Mouse (Mus musculus) midbrain, embryonic 10.5 days (tissue): ENCODE measurements around the gene Adamts13. TPM values are rescaled to one million over a fixed set of nuclear protein-coding genes. Genes with fewer than 3 reads are reported as not detected.

Experiments used
- DNase-seq: peaks from one replicate; pipeline ENCODE4 v3.0.0-alpha.2; 2017; ENCODE audit warnings: low spot score
- H3K27ac ChIP-seq: fragments of 300-500 bp; sonication (generic); replicated peaks from 2 replicates; pipeline ENCODE4 v1.5.1; 2016; ENCODE audit warnings: mild to moderate bottlenecking
- H3K27me3 ChIP-seq: fragments of 300-500 bp; sonication (generic); 2 replicates; pipeline ENCODE4 v1.6.1; 2016; ENCODE audit warnings: low read depth, mild to moderate bottlenecking; ENCODE audit not compliant: poor library complexity, severe bottlenecking
- H3K36me3 ChIP-seq: fragments of 300-500 bp; sonication (generic); 2 replicates; pipeline ENCODE4 v1.6.1; 2016; ENCODE audit warnings: mild to moderate bottlenecking, moderate library complexity
- H3K4me1 ChIP-seq: fragments of 300-500 bp; sonication (generic); 2 replicates; pipeline ENCODE4 v1.6.1; 2016
- H3K4me3 ChIP-seq: fragments of 300-500 bp; sonication (generic); 2 replicates; pipeline ENCODE4 v1.5.1; 2016; ENCODE audit warnings: mild to moderate bottlenecking, moderate library complexity
- H3K9me3 ChIP-seq: fragments of 300-500 bp; sonication (generic); replicated peaks from 2 replicates; pipeline ENCODE4 v1.6.1; 2016; ENCODE audit warnings: mild to moderate bottlenecking
- WGBS: fragments of 180-500 bp; shearing (Covaris S2); methylation state at CpG from one replicate; pipeline ENCODE4 v1.1.7; 2016; 5-methylcytosine and 5-hydroxymethylcytosine counted together
- polyA plus RNA-seq: library from polyadenylated mRNA; unstranded; fragments of >200 nt; fragmentation: Nextera tagmentation; extraction: Ambion mirVana; gene quantifications from 2 replicates; pipeline ENCODE4 v1.2.1, GENCODE M21; 2016

The Adamts13 gene
- not detected in 2 replicates for polyA plus RNA-seq

- no peaks in the 10 kb centered on the region for H3K36me3 ChIP-seq
- H3K9me3 ChIP-seq = no peaks in the 10 kb centered on the region
- WGBS = 68% methylated on average over 3 of the region's 3 CpGs
- no peaks in the 10 kb centered on the region for H3K27me3 ChIP-seq
- H3K4me1 ChIP-seq = peaks cover 4% of the 10 kb centered on the region; the same call in 1 of the 2 replicates
- no peak for DNase-seq
- no peak within 1 kb of the TSS for H3K27ac ChIP-seq
- no peak within 1 kb of the TSS for H3K4me3 ChIP-seq
These were observed at the start of gene Adamts13 for GRCm38 (mm10) chr2:26973116-26973515. Gene Adamts13, plus strand, starts transcription at chr2:26973416.

GRCm38 (mm10) chr2:26927745-26928476 lies 45.3 kb upstream of the Adamts13 start:
- WGBS = 90% methylated on average over 6 of the region's 6 CpGs
- Histone ChIP-seq H3K27ac (no peak overlapping the region), H3K4me1 (peaks cover 26% of the 10 kb centered on the region), H3K27me3 (no peaks in the 10 kb centered on the region), H3K36me3 (peaks cover 87% of the 10 kb centered on the region), H3K9me3 (no peaks in the 10 kb centered on the region), H3K4me3 (no peak overlapping the region)
- DNase-seq = no peak

GRCm38 (mm10) chr2:26930390-26930789 lies 42.8 kb upstream of the Adamts13 start:
- no peaks in the 10 kb centered on the region for H3K9me3 ChIP-seq
- 68% methylated on average over 1 of the region's 1 CpGs for WGBS
- peaks cover 62% of the 10 kb centered on the region for H3K36me3 ChIP-seq
- no peaks in the 10 kb centered on the region for H3K27me3 ChIP-seq
- DNase-seq = peak; percentile 48
- no peak overlapping the region for H3K4me3 ChIP-seq
- H3K4me1 ChIP-seq = peaks cover 33% of the 10 kb centered on the region
- H3K27ac ChIP-seq = no peak overlapping the region

- peaks cover 33% of the 10 kb centered on the region for H3K4me1 ChIP-seq
- no peaks in the 10 kb centered on the region for H3K27me3 ChIP-seq
- DNase-seq = no peak
- H3K27ac ChIP-seq = peak overlapping the region; percentile 98
- peak overlapping the region; percentile 98 for H3K4me3 ChIP-seq
- 4% methylated on average over 49 of the region's 49 CpGs for WGBS
- peaks cover 39% of the 10 kb centered on the region for H3K36me3 ChIP-seq
- no peaks in the 10 kb centered on the region for H3K9me3 ChIP-seq
These were observed 40.5 kb upstream of the Adamts13 start for GRCm38 (mm10) chr2:26932473-26933303.

GRCm38 (mm10) chr2:26933304-26934055 lies 39.7 kb upstream of the Adamts13 start, which contains the start of the genes Surf4 and Stkld1:
Gene Surf4, minus strand, starts transcription at chr2:26933928.
Gene Stkld1, plus strand, starts transcription at chr2:26934047.
- Histone ChIP-seq H3K4me3 (peak within 1 kb of the TSS; percentile 98), H3K27ac (peak within 1 kb of the TSS; percentile 98), H3K27me3 (no peaks in the 10 kb centered on the region), H3K9me3 (no peaks in the 10 kb centered on the region), H3K4me1 (peaks cover 33% of the 10 kb centered on the region), H3K36me3 (peaks cover 31% of the 10 kb centered on the region)
- 2% methylated on average over 48 of the region's 70 CpGs for WGBS
- DNase-seq = peak; percentile 94

GRCm38 (mm10) chr2:26935286-26935685 lies 37.9 kb upstream of the Adamts13 start:
- WGBS = 91% methylated on average over 2 of the region's 2 CpGs
- no peaks in the 10 kb centered on the region for H3K27me3 ChIP-seq
- DNase-seq = no peak
- no peak overlapping the region for H3K27ac ChIP-seq
- peaks cover 32% of the 10 kb centered on the region for H3K4me1 ChIP-seq
- no peaks in the 10 kb centered on the region for H3K9me3 ChIP-seq
- H3K36me3 ChIP-seq = peaks cover 13% of the 10 kb centered on the region
- no peak overlapping the region for H3K4me3 ChIP-seq

GRCm38 (mm10) chr2:26936425-26936824 lies 36.8 kb upstream of the Adamts13 start:
- peaks cover 2% of the 10 kb centered on the region for H3K36me3 ChIP-seq
- 84% methylated on average over 1 of the region's 1 CpGs for WGBS

GRCm38 (mm10) chr2:26941539-26941938 lies 31.7 kb upstream of the Adamts13 start:
- H3K4me3 ChIP-seq = no peak overlapping the region
- H3K27ac ChIP-seq = no peak overlapping the region
- DNase-seq = no peak
- WGBS = 52% methylated on average over 5 of the region's 5 CpGs
- no peaks in the 10 kb centered on the region for H3K27me3 ChIP-seq
- no peaks in the 10 kb centered on the region for H3K36me3 ChIP-seq
- no peaks in the 10 kb centered on the region for H3K4me1 ChIP-seq
- H3K9me3 ChIP-seq = no peaks in the 10 kb centered on the region

More at GRCm38 (mm10) chr2:26936425-26936824, 36.8 kb upstream of the Adamts13 start:
- H3K4me1 ChIP-seq = peaks cover 21% of the 10 kb centered on the region
- H3K27me3 ChIP-seq = no peaks in the 10 kb centered on the region
- no peak for DNase-seq
- no peaks in the 10 kb centered on the region for H3K9me3 ChIP-seq
- H3K4me3 ChIP-seq = no peak overlapping the region
- no peak overlapping the region for H3K27ac ChIP-seq

GRCm38 (mm10) chr2:26943253-26943652 lies 30.0 kb upstream of the Adamts13 start:
- H3K4me3 ChIP-seq = no peak overlapping the region
- no peak overlapping the region for H3K27ac ChIP-seq
- H3K36me3 ChIP-seq = 0 out of 2 replicates have a peak, but pooled peaks cover 2% of the 10 kb centered on the region
- 86% methylated on average over 3 of the region's 3 CpGs for WGBS
- no peaks in the 10 kb centered on the region for H3K27me3 ChIP-seq
- no peaks in the 10 kb centered on the region for H3K9me3 ChIP-seq
- H3K4me1 ChIP-seq = no peaks in the 10 kb centered on the region
- no peak for DNase-seq

GRCm38 (mm10) chr2:26950411-26950810 lies 22.8 kb upstream of the Adamts13 start:
- no peaks in the 10 kb centered on the region for H3K27me3 ChIP-seq
- DNase-seq = no peak
- no peak overlapping the region for H3K4me3 ChIP-seq
- 85% methylated on average over 2 of the region's 2 CpGs for WGBS
- H3K27ac ChIP-seq = no peak overlapping the region
- H3K9me3 ChIP-seq = no peaks in the 10 kb centered on the region
- H3K4me1 ChIP-seq = no peaks in the 10 kb centered on the region
- peaks cover 70% of the 10 kb centered on the region for H3K36me3 ChIP-seq

- Histone ChIP-seq H3K36me3 (peaks cover 80% of the 10 kb centered on the region), H3K9me3 (no peaks in the 10 kb centered on the region), H3K27ac (no peak overlapping the region), H3K4me1 (no peaks in the 10 kb centered on the region), H3K27me3 (no peaks in the 10 kb centered on the region), H3K4me3 (no peak overlapping the region)
- whole genome bisulfite sequencing = 88% methylated on average over 8 of the region's 8 CpGs
- DNase-seq = no peak
These were observed 21.8 kb upstream of the Adamts13 start for GRCm38 (mm10) chr2:26951346-26951905.

- Histone ChIP-seq H3K27ac (no peak overlapping the region), H3K4me1 (no peaks in the 10 kb centered on the region), H3K4me3 (no peak overlapping the region), H3K36me3 (peaks cover 85% of the 10 kb centered on the region), H3K27me3 (no peaks in the 10 kb centered on the region), H3K9me3 (no peaks in the 10 kb centered on the region)
- WGBS = 93% methylated on average over 4 of the region's 4 CpGs
- DNase-seq = no peak
These were observed 21.0 kb upstream of the Adamts13 start for GRCm38 (mm10) chr2:26952193-26952592.
